Mouse (Mus musculus) thymus, postnatal 25 days (tissue): Measurements from ENCODE around the gene Col6a6.
"Not testable (repeated sequence)": the region's sequence is repeated elsewhere in the genome, so short reads cannot be mapped to it uniquely, and the experiment has no call there.

Source experiments
- DNase-seq: peaks from one replicate; pipeline ENCODE4 v3.0.0; 2022

Col6a6 gene

GRCm38 (mm10) chr9:105827791-105828385, at the start of gene Col6a6:
Col6a6 (minus strand) TSS chr9:105828160.
- no peak for DNase-seq

- no peak for DNase-seq
Observed at GRCm38 (mm10) chr9:105876124-105876523, 48.2 kb upstream of the Col6a6 start.

- DNase-seq = no peak
Observed at GRCm38 (mm10) chr9:105871643-105872042, 43.7 kb upstream of the Col6a6 start.

DNA sequence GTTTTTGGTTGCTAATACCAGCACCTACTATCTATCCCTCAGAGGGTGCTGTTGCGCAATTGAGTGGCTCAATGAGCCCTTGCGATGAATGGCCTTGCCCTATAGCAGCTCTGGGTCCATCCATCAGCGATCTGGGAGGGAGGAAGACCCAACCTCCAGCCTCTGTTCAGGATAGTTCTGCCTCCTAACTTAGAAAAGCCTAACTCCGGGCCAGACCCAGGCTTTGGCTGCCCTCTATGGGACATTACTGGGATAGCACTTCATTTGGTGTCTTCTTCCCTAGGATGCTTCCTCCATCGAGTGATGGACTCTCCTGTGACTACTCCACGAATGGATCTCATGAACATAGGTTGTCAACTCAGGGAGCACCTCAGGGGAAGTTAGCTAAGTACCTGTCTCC, 29.8 kb upstream of the Col6a6 start:
- DNase-seq = peak; percentile 29

DNA sequence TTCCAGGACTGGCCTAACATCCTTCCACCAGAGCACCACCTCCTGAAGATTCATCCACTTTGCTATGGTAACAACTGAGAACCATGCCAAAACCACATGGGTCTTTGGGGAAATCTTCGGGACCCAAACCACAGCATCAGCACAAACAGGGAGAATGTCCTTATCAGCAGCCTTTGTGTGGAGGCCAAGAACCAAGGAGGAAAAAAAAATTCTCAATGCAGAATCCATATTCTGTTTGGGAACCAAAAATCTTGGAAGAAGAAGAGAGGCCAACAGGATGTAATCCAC, 24.8 kb upstream of the Col6a6 start:
- DNase-seq = no peak

DNA sequence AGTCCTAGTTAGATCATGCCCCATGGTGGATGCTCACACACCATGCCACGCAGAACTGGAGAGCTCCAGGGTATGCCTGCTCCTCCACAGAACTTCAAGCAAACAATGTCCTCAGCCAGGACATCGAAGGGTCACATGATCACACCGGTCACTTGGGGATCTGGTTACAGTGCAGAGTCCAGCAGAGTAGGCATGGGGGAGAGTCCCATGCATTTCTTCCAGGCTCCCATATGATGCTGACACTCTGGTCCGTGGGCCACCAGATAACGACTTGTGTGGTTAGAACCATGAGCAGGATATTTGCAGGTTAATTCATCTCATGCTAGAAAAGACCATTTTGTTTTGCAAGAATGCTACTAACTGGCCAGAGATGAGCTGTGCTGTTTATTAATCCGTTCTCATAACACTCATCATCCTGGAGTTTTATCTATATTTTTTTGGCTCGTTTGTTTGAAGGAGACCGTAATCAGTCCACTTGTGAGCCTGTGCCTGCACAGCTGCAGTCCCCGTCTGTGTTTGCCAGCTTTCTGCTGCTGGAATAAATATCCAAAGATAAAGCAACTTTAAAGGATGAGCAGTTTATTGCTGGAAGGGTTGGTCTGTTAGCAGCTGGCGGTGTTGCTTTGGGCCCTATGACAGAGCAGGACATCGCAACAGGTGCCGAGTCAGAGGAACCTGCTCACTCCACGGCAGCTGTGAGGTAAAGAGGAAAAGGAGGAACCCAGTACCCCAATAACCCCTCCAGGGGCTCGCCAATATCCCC, 24.2 kb upstream of the Col6a6 start:
- DNase-seq = no peak

GRCm38 (mm10) chr9:105851011-105851410, 23.1 kb upstream of the Col6a6 start:
- DNase-seq = no peak

DNA sequence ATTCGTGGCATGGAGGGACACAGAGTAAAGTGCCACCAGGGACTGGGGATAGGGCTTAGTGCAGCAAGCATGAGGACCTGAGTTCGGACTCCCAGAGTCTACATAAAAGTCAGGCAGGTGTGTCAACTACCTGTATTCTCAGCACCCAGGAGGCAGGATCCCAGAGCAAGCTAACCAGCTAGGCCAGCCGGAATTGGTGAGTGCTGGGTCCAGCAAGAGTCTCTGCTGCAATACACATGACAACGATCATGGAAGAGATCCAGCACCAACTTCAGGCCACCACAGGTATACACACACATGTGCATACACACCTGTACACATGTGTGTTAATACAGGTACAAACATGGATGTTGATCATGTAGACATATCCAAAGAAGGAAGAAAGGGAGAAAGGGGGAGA, 20.4 kb upstream of the Col6a6 start:
- no peak for DNase-seq

- no peak for DNase-seq
Observed at GRCm38 (mm10) chr9:105847261-105847660, 19.3 kb upstream of the Col6a6 start.

GRCm38 (mm10) chr9:105841386-105841785, 13.4 kb upstream of the Col6a6 start:
- DNase-seq = not testable (repeated sequence)

DNA sequence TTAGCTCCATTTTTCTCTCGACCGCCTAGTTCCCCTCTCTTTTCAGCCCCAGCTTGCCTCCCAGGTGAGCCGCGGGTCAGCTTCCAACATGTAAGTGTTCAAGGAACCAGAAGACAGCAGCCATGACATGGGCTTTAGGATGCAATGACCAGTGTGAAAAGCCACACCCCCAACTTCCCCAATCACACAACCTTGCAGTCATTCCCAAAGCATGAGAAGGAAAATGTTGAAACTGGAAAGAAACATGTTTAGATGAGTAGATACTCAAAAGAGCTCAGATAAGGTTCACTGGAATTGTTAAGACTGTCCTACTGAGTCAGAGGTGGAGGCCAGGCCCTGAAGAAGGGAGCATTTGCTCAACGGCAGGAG, 11.2 kb upstream of the Col6a6 start:
- no peak for DNase-seq

GRCm38 (mm10) chr9:105838396-105839146, 10.6 kb upstream of the Col6a6 start:
- DNase-seq = no peak

DNA sequence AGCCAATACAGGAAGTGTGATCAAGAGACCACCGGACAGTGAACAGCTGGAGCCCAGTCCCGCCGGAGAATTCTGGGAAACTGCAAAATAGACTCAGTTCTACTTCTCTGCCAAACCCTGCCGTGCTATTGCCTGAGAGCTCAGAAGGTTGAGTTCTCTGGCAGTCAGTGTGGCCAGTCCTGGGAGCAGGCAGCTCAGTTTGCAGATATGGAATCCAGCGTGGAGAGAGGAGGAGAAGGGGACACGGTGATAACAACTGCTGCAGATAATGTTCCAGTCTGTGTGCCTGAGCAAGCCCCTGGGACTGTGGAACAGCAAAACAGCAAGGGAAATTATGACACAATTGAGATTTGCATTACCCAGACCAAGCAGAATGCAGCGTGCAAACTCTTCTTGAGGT, 7.6 kb upstream of the Col6a6 start:
- no peak for DNase-seq

GRCm38 (mm10) chr9:105834799-105835198, 6.8 kb upstream of the Col6a6 start:
- no peak for DNase-seq

- no peak for DNase-seq
Observed at GRCm38 (mm10) chr9:105831291-105831690, 3.3 kb upstream of the Col6a6 start.

DNA sequence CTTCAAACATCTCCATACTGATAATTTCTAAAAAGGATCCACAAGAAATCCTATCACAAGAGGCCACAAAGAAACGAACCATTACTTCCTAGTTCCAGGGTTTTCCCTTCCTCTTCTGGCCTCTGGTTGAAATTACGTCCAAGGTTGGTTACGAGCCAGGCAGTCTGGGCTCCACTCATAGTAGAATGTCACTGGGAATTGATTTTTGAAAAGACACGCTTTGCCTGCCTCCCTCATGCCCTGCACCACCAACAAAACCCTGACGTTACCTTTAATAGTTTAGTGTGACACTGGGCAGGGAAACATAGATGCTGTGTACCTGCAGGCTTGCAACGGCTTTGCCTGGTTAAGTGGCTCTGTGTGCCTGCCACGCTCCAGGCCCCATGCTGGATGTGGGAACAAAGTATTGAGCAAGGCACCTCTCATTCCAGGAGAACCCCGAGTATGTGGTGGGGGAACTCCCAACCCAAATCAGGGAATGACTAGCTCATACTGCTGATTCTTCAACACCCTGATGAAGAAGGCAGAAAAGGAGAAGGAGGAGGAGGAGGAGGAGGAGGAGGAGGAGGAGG, 798 bp downstream of the Col6a6 start:
- no peak for DNase-seq

DNA sequence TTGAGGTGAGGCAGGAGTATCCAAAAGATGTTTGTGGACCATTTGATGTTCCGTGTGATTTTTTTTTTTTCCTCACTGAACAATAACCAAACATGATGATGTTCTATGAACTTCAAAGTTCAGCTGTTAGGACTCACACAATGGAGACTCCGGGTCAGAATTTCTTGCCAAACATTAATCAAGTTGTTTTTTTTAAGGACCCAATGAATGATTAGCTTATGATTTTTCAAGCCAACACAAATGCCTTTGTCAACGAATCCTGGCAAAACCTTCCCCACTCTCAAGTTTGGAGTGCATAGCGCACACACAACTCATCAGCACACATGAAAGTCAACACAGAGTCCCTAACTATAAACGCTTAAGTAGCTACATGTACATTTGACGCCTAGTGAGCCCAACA, 7.2 kb downstream of the Col6a6 start:
- DNase-seq = no peak

- no peak for DNase-seq
Observed at GRCm38 (mm10) chr9:105819155-105819709, 8.7 kb downstream of the Col6a6 start.

DNA sequence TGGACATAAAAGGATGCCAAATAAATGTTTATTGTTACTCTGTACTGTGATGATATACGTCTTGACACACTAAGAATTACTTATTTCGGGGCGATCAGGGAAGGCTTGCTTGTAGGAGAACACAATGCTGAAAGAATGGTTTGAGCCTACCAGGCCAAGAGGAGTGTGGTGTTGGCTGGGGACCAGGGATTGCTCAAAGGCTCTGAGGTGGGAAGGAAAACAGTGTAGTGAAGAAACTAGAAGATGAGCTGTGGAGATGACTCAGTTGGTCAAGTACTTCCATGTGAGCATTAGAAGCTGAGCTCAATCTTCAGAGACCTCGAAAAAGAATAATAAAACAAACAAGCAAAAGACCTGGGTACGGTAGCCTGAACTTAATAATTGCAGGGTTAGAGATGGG, 13.5 kb downstream of the Col6a6 start:
- no peak for DNase-seq

- no peak for DNase-seq
Observed at GRCm38 (mm10) chr9:105811458-105811857, 16.5 kb downstream of the Col6a6 start.

DNA sequence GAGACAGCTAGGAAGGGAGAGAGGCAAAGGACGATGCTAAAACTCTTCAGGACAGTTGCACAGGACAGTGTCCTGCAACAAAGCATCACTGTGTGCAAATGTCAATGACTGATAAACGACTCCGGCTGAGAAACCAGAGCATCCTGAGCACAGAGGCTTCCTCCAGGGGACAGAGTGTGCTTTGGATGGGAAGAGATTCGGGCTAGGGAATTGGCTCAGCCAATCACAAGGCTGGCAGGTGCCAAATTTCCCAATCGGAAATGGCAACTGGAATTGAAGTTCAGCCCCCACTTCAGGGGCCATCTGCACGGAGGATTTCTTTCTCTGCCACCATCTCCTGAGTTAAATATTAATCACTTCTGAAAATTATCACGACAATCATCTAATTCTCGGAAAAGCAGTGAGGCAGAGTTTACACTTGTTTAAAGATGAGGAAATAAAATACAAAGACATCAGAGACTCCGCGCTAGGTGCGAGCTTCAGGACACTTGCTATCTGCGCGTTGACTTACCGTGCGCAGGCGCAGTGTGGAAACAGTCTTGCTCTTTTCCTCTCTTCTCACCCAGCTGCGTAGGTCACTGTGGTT, 18.9 kb downstream of the Col6a6 start:
- DNase-seq = no peak

DNA sequence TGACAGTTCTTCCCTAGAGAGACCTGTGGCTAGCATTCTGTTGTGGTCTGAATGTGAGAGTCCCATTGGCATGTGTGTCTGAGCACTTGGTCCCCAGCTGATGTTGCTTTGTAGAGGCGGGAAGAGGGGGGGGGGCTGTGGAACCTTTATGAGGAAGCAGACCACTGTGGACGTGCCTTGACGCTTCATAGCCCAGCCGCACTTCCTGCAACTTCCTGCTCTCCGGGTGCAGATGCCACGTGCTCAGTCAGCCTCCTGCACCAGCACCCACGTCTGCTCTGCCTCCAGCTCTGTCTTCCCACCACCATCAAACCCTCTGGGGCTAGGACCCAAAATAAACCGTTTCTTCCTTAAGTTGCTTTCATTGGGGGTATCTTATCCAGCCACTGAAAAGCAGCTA, 24.5 kb downstream of the Col6a6 start:
- no peak for DNase-seq

GRCm38 (mm10) chr9:105801463-105801862, 26.5 kb downstream of the Col6a6 start:
- DNase-seq = no peak
